Mouse (Mus musculus): Measurements from ENCODE around the gene S100a13. TPM values are rescaled to one million over a fixed set of nuclear protein-coding genes. Genes with fewer than 3 reads are reported as not detected.
A peak's percentile ranks its signal among the peaks of the same experiment; 100 is the strongest.

S100a13 gene
- polyA plus RNA-seq, 1 experiment from 2014 or later, result 12.9 TPM

DNA sequence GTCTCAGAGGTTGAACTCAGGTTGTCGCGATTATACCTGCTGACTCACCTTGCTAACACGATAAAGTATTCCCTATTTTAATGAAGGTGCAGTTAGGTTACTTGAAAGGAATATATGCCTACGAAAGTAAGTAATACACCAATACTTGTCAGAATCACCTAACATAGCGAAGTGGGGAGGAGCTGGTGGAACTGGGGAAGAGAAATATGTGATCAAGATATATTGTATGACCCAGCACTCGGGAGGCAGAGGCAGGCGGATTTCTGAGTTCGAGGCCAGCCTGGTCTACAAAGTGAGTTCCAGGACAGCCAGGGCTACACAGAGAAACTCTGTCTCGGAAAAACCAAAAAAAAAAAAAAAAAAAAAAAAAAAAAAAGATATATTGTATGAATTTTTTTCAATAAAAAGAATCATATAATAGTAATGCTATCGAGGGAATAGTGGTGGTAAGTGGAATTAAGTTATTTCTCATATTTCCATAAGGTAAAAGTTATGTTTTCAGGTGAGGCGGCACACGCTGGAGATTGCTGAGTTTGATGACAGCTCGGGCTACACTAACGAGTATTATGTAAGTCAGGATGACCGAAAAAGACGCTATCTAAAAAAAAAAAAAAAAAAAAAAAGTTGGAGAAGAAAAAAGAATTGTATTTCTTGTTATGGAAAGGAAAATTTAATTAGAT, 38.9 kb upstream of the S100a13 start:
- 39% methylated on average over 15 of the region's 16 CpGs for whole genome bisulfite sequencing
- DNase-seq (ENCODE audit: low spot score) (no peak), ATAC-seq (replicated peaks; ENCODE audit: insufficient number of reproducible peaks, low FRiP score, low TSS enrichment, low read depth) (peak; percentile 4; the same call in 1 of the 2 replicates)
- Histone ChIP-seq H3K4me2 (ENCODE audit: low read depth, low read length) (no peak overlapping the region), H3K9me3 (replicated peaks; ENCODE audit: control insufficient read depth, low read length) (no peaks in the 10 kb centered on the region), H3K27me3 (ENCODE audit: control insufficient read depth, insufficient read depth, low read length) (no peaks in the 10 kb centered on the region), H3K36me3 (replicated peaks; ENCODE audit: control insufficient read depth, insufficient read depth, low read depth, low read length) (peaks cover 1% of the 10 kb centered on the region), H3K9ac (replicated peaks; ENCODE audit: low read length) (no peak overlapping the region), H3K4me3 (ENCODE audit: low read depth, low read length) (peak overlapping the region; percentile 24; the same call in 1 of the 2 replicates), H3K4me1 (ENCODE audit: control insufficient read depth, insufficient read depth, low read length) (no peaks in the 10 kb centered on the region), H3K27ac (replicated peaks; ENCODE audit: low read depth, low read length) (no peak overlapping the region)

DNA sequence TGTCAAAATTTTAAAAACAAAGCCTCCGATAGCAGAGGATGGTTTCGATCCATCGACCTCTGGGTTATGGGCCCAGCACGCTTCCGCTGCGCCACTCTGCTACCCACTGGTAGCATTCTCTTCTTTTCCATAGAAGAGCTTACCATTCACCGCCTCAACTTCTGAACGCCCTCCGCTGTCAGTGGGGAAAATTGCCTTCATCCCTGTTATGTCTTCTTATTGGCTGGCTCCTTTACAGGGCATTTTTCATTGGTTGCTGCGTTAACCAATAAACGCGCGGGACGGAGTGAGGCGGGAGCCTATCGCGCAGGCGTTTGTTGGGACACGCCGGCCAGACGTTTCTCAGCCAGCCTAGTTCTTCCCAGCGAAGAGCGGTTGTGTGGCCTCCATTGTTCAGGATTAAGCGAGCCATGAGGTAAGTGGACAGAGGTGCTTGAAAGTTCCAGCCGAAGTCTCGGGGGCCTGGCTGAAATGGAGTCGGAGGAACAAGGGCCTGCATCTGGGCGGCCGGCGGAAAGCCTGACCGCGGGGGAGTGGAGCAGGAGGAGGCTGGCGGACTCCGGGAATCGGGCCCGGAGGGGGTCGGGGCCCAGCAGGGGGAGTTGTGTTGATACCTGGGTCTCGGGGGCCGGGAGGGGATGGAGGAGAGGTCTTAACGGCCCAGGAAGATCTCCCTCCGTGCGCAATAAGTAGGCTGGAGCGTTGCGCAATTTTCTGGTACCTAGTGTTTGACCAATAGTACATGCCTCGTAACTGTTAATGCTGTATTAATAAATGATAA, 38.2 kb upstream of the S100a13 start, which contains the start of gene Ilf2:
Gene Ilf2 (plus strand): TSS at position 296 of the 781 bp plus-strand sequence.
- peak within 1 kb of the TSS; percentile 58 for H3K4me2 ChIP-seq (ENCODE audit: low read depth, low read length)
- H3K27ac ChIP-seq (replicated peaks; ENCODE audit: low read depth, low read length), result peak within 1 kb of the TSS; percentile 93
- peak within 1 kb of the TSS; percentile 86 for H3K4me3 ChIP-seq (ENCODE audit: low read depth, low read length)
- H3K9ac ChIP-seq (replicated peaks; ENCODE audit: low read length), result peak within 1 kb of the TSS; percentile 96
- peaks cover 5% of the 10 kb centered on the region for H3K36me3 ChIP-seq (replicated peaks; ENCODE audit: control insufficient read depth, insufficient read depth, low read depth, low read length)
- WGBS, result under 1% methylated on average over 45 of the region's 45 CpGs
- H3K9me3 ChIP-seq (replicated peaks; ENCODE audit: control insufficient read depth, low read length), result no peaks in the 10 kb centered on the region
- DNase-seq (ENCODE audit: low spot score) (peak; percentile 99), ATAC-seq (replicated peaks; ENCODE audit: insufficient number of reproducible peaks, low FRiP score, low TSS enrichment, low read depth) (peak; percentile 99)
- H3K27me3 ChIP-seq (ENCODE audit: control insufficient read depth, insufficient read depth, low read length), result no peaks in the 10 kb centered on the region
- no peaks in the 10 kb centered on the region for H3K4me1 ChIP-seq (ENCODE audit: control insufficient read depth, insufficient read depth, low read length)

DNA sequence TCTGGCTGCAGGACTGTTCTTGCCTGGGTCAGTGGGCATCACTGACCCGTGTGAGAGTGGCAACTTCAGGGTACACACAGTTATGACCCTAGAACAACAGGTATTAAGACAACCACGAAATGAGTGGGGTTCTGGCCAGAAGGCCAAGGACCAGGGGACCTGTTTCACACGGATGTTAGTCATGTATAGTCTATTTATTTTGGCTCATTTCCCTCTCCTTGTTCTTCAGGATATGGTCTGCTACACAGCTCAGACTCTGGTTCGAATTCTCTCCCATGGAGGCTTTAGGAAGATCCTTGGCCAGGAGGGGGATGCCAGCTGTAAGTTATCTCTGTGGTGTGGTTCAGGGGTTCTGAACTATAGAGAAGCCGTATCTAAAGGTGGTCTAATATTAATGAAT, 27.2 kb upstream of the S100a13 start:
- Histone ChIP-seq H3K4me2 (ENCODE audit: low read depth, low read length) (no peak overlapping the region), H3K27ac (replicated peaks; ENCODE audit: low read depth, low read length) (no peak overlapping the region), H3K4me1 (ENCODE audit: control insufficient read depth, insufficient read depth, low read length) (peaks cover 3% of the 10 kb centered on the region; the same call in 1 of the 2 replicates), H3K9ac (replicated peaks; ENCODE audit: low read length) (no peak overlapping the region), H3K9me3 (replicated peaks; ENCODE audit: control insufficient read depth, low read length) (no peaks in the 10 kb centered on the region), H3K4me3 (ENCODE audit: low read depth, low read length) (no peak overlapping the region), H3K36me3 (replicated peaks; ENCODE audit: control insufficient read depth, insufficient read depth, low read depth, low read length) (peaks cover 4% of the 10 kb centered on the region), H3K27me3 (ENCODE audit: control insufficient read depth, insufficient read depth, low read length) (no peaks in the 10 kb centered on the region)
- ATAC-seq (replicated peaks; ENCODE audit: insufficient number of reproducible peaks, low FRiP score, low TSS enrichment, low read depth) (no peak), DNase-seq (ENCODE audit: low spot score) (no peak)
- 83% methylated on average over 5 of the region's 5 CpGs for WGBS

DNA sequence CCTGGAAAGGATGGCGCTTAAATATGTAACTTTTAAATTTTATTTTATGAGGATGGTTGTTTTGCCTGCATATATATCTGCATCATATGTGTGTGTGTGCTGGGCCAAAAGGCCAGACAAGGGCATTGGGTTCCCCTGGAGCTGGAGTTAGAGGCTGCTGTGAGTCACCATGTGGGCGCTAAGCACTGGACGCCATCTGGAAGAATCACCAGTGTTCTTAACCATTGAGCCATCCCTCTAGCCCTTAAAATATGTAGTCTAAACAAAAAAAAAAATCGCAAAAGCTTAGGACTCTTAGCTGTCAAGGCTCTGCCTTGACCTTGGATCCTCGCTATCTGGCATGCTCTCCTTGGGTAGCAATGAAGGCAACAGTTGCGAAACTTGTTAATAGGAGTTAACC, 25.7 kb upstream of the S100a13 start:
- Histone ChIP-seq H3K9ac (replicated peaks; ENCODE audit: low read length) (no peak overlapping the region), H3K4me1 (ENCODE audit: control insufficient read depth, insufficient read depth, low read length) (peaks cover 3% of the 10 kb centered on the region; the same call in 1 of the 2 replicates), H3K9me3 (replicated peaks; ENCODE audit: control insufficient read depth, low read length) (no peaks in the 10 kb centered on the region), H3K4me2 (ENCODE audit: low read depth, low read length) (no peak overlapping the region), H3K27ac (replicated peaks; ENCODE audit: low read depth, low read length) (no peak overlapping the region), H3K4me3 (ENCODE audit: low read depth, low read length) (no peak overlapping the region), H3K27me3 (ENCODE audit: control insufficient read depth, insufficient read depth, low read length) (no peaks in the 10 kb centered on the region), H3K36me3 (replicated peaks; ENCODE audit: control insufficient read depth, insufficient read depth, low read depth, low read length) (peaks cover 3% of the 10 kb centered on the region)
- ATAC-seq (replicated peaks; ENCODE audit: insufficient number of reproducible peaks, low FRiP score, low TSS enrichment, low read depth) (no peak), DNase-seq (ENCODE audit: low spot score) (no peak)
- 90% methylated on average over 6 of the region's 6 CpGs for WGBS

DNA sequence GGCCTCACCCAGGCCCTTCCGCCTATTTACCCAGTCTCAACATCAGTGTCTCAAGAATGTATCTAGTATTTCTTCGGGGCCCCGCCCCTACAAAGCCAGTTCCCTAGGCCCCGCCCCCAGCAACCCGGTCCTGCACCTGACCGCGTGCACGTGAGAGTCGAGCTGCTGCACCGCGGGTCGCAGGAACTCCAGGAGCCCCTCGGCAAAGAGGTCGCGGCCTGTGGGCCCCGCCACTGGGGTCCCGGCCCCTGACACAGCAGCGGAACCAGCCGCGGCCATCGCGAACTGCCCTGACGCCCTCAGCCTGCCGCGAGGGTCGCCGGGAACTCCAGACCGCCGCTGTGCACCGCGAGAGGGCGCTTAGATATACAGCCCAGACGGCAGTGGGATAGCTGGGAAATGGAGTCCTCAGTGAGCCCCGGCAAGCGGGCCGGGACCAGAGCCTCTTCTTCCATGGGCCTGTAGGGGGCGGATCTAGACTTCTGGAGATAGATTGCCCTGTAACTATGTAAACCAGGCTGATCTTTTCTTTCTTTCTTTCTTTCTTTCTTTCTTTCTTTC, 23.5 kb upstream of the S100a13 start, which contains the start of gene Snapin:
Gene Snapin (minus strand): TSS at position 338 of the 561 bp plus-strand sequence.
- H3K36me3 ChIP-seq (replicated peaks; ENCODE audit: control insufficient read depth, insufficient read depth, low read depth, low read length), result peaks cover 2% of the 10 kb centered on the region
- peaks cover 3% of the 10 kb centered on the region; the same call in 1 of the 2 replicates for H3K4me1 ChIP-seq (ENCODE audit: control insufficient read depth, insufficient read depth, low read length)
- DNase-seq (ENCODE audit: low spot score), result peak; percentile 97
- no peaks in the 10 kb centered on the region for H3K9me3 ChIP-seq (replicated peaks; ENCODE audit: control insufficient read depth, low read length)
- peak within 1 kb of the TSS; percentile 36 for H3K4me2 ChIP-seq (ENCODE audit: low read depth, low read length)
- peak within 1 kb of the TSS; percentile 70 for H3K4me3 ChIP-seq (ENCODE audit: low read depth, low read length)
- no peaks in the 10 kb centered on the region for H3K27me3 ChIP-seq (ENCODE audit: control insufficient read depth, insufficient read depth, low read length)
- H3K27ac ChIP-seq (replicated peaks; ENCODE audit: low read depth, low read length), result no peak within 1 kb of the TSS; the same call in 1 of the 2 replicates
- ATAC-seq (replicated peaks; ENCODE audit: insufficient number of reproducible peaks, low FRiP score, low TSS enrichment, low read depth), result peak; percentile 95
- under 1% methylated on average over 36 of the region's 37 CpGs for WGBS
- H3K9ac ChIP-seq (replicated peaks; ENCODE audit: low read length), result peak within 1 kb of the TSS; percentile 79

DNA sequence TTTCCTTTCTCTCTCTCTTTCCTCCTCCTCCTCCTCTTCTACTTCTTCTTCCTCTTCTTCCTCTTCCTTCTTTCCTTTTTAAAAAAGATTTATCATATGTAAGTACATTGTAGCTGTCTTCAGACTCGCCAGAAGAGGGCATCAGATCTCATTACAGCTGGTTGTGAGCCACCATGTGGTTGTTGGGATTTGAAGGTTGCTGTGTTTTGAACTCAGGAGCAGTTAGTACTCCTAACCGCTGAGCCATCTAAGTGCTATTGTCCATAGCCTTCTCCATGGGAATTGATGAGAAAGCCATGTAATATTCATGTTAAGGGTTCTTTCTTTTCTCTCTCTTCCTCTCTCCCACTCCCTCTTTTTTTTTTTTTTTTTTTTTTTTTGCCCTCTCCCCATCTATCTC, 22.9 kb upstream of the S100a13 start:
- peaks cover 5% of the 10 kb centered on the region for H3K36me3 ChIP-seq (replicated peaks; ENCODE audit: control insufficient read depth, insufficient read depth, low read depth, low read length)
- no peak overlapping the region for H3K4me3 ChIP-seq (ENCODE audit: low read depth, low read length)
- H3K4me2 ChIP-seq (ENCODE audit: low read depth, low read length), result no peak overlapping the region
- no peak overlapping the region for H3K9ac ChIP-seq (replicated peaks; ENCODE audit: low read length)
- no peak for ATAC-seq (replicated peaks; ENCODE audit: insufficient number of reproducible peaks, low FRiP score, low TSS enrichment, low read depth)
- WGBS, result 42% methylated on average over 2 of the region's 2 CpGs
- H3K27ac ChIP-seq (replicated peaks; ENCODE audit: low read depth, low read length), result no peak overlapping the region
- no peak for DNase-seq (ENCODE audit: low spot score)
- H3K9me3 ChIP-seq (replicated peaks; ENCODE audit: control insufficient read depth, low read length), result no peaks in the 10 kb centered on the region
- H3K27me3 ChIP-seq (ENCODE audit: control insufficient read depth, insufficient read depth, low read length), result no peaks in the 10 kb centered on the region
- peaks cover 3% of the 10 kb centered on the region; the same call in 1 of the 2 replicates for H3K4me1 ChIP-seq (ENCODE audit: control insufficient read depth, insufficient read depth, low read length)

DNA sequence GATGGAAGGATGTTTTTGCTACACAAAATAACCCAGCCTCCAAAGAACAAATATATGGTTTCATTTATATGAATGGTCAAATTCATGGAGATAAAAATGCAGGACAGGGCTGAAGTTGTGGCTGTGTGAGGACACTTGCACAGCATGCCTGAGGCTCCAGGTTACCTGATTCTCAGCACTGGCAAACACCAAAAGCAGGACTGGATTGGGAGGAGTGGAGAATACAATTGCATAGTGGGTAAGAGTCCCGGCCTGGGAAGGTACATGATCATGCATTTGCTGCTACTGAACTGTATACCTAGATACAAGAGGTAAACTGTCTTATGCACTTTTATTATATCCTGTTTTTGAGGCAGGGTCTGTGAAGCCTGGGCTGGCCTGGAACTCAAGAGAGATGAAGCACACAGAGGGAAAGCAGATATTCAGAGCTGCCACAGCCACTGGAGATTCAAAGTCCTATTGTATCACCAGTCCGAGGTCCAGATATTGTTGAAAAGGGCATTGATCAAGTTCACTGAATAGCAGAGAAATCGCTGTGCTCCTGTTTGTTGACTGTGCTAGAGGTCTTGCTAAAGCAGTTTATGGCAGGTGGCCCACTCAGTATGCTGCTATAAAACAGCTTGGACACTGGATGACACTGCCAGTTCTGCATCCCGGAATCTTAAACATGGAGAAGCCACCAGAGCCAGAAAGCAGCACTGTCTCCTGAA, 20.2 kb upstream of the S100a13 start:
- 62% methylated on average over 4 of the region's 4 CpGs for WGBS
- DNase-seq (ENCODE audit: low spot score), result peak; percentile 41
- Histone ChIP-seq H3K27ac (replicated peaks; ENCODE audit: low read depth, low read length) (no peak overlapping the region), H3K4me1 (ENCODE audit: control insufficient read depth, insufficient read depth, low read length) (peaks cover 3% of the 10 kb centered on the region; the same call in 1 of the 2 replicates), H3K9me3 (replicated peaks; ENCODE audit: control insufficient read depth, low read length) (no peaks in the 10 kb centered on the region), H3K27me3 (ENCODE audit: control insufficient read depth, insufficient read depth, low read length) (no peaks in the 10 kb centered on the region), H3K4me2 (ENCODE audit: low read depth, low read length) (no peak overlapping the region), H3K36me3 (replicated peaks; ENCODE audit: control insufficient read depth, insufficient read depth, low read depth, low read length) (peaks cover 11% of the 10 kb centered on the region), H3K9ac (replicated peaks; ENCODE audit: low read length) (no peak overlapping the region), H3K4me3 (ENCODE audit: low read depth, low read length) (no peak overlapping the region)
- ATAC-seq (replicated peaks; ENCODE audit: insufficient number of reproducible peaks, low FRiP score, low TSS enrichment, low read depth), result no peak
